Mouse (Mus musculus): Measurements from ENCODE around the gene Kcnf1. TPM values are rescaled to one million over a fixed set of nuclear protein-coding genes. Genes with fewer than 3 reads are reported as not detected.
"Not testable (repeated sequence)": the region's sequence is repeated elsewhere in the genome, so short reads cannot be mapped to it uniquely, and the experiment has no call there.

Kcnf1 gene
- total RNA-seq, 1 experiment from 2014 or later: not detected

- ATAC-seq (replicated peaks in 1 of 2; ENCODE audit: insufficient read depth in 1 of 2, low FRiP score in 2 of 2, low TSS enrichment in 1 of 2, low read depth in 1 of 2, poor library complexity in 2 of 2, severe bottlenecking in 2 of 2): no peak
These were observed 2.4 kb downstream of the Kcnf1 start for GRCm38 (mm10) chr12:17174134-17174893.

- no peak for ATAC-seq (replicated peaks in 1 of 2; ENCODE audit: insufficient read depth in 1 of 2, low FRiP score in 2 of 2, low TSS enrichment in 1 of 2, low read depth in 1 of 2, poor library complexity in 2 of 2, severe bottlenecking in 2 of 2)
These were observed 6.3 kb downstream of the Kcnf1 start for GRCm38 (mm10) chr12:17170406-17170805.

GRCm38 (mm10) chr12:17166116-17166515 is 10.6 kb downstream of the Kcnf1 start:
- ATAC-seq (replicated peaks in 1 of 2; ENCODE audit: insufficient read depth in 1 of 2, low FRiP score in 2 of 2, low TSS enrichment in 1 of 2, low read depth in 1 of 2, poor library complexity in 2 of 2, severe bottlenecking in 2 of 2): no peak

- ATAC-seq (replicated peaks in 1 of 2; ENCODE audit: insufficient read depth in 1 of 2, low FRiP score in 2 of 2, low TSS enrichment in 1 of 2, low read depth in 1 of 2, poor library complexity in 2 of 2, severe bottlenecking in 2 of 2): no peak
These were observed 12.7 kb downstream of the Kcnf1 start for GRCm38 (mm10) chr12:17163996-17164395.

- ATAC-seq (replicated peaks in 1 of 2; ENCODE audit: insufficient read depth in 1 of 2, low FRiP score in 2 of 2, low TSS enrichment in 1 of 2, low read depth in 1 of 2, poor library complexity in 2 of 2, severe bottlenecking in 2 of 2): no peak
These were observed 17.1 kb downstream of the Kcnf1 start for GRCm38 (mm10) chr12:17159549-17159948.

GRCm38 (mm10) chr12:17157558-17157957 is 19.1 kb downstream of the Kcnf1 start:
- ATAC-seq (replicated peaks in 1 of 2; ENCODE audit: insufficient read depth in 1 of 2, low FRiP score in 2 of 2, low TSS enrichment in 1 of 2, low read depth in 1 of 2, poor library complexity in 2 of 2, severe bottlenecking in 2 of 2): no peak

- no peak for ATAC-seq (replicated peaks in 1 of 2; ENCODE audit: insufficient read depth in 1 of 2, low FRiP score in 2 of 2, low TSS enrichment in 1 of 2, low read depth in 1 of 2, poor library complexity in 2 of 2, severe bottlenecking in 2 of 2)
These were observed 20.9 kb downstream of the Kcnf1 start for GRCm38 (mm10) chr12:17155781-17156180.

- ATAC-seq (replicated peaks in 1 of 2; ENCODE audit: insufficient read depth in 1 of 2, low FRiP score in 2 of 2, low TSS enrichment in 1 of 2, low read depth in 1 of 2, poor library complexity in 2 of 2, severe bottlenecking in 2 of 2): no peak
These were observed 23.8 kb downstream of the Kcnf1 start for GRCm38 (mm10) chr12:17152840-17153239.

- ATAC-seq (replicated peaks in 1 of 2; ENCODE audit: insufficient read depth in 1 of 2, low FRiP score in 2 of 2, low TSS enrichment in 1 of 2, low read depth in 1 of 2, poor library complexity in 2 of 2, severe bottlenecking in 2 of 2): no peak
These were observed 27.8 kb downstream of the Kcnf1 start for GRCm38 (mm10) chr12:17148920-17149319.

GRCm38 (mm10) chr12:17141791-17142190 is 34.9 kb downstream of the Kcnf1 start:
- no peak for ATAC-seq (replicated peaks in 1 of 2; ENCODE audit: insufficient read depth in 1 of 2, low FRiP score in 2 of 2, low TSS enrichment in 1 of 2, low read depth in 1 of 2, poor library complexity in 2 of 2, severe bottlenecking in 2 of 2)

GRCm38 (mm10) chr12:17140436-17140835 is 36.3 kb downstream of the Kcnf1 start:
- no peak for ATAC-seq (replicated peaks in 1 of 2; ENCODE audit: insufficient read depth in 1 of 2, low FRiP score in 2 of 2, low TSS enrichment in 1 of 2, low read depth in 1 of 2, poor library complexity in 2 of 2, severe bottlenecking in 2 of 2)

GRCm38 (mm10) chr12:17134546-17135096 is 42.1 kb downstream of the Kcnf1 start:
- no peak for ATAC-seq (replicated peaks in 1 of 2; ENCODE audit: insufficient read depth in 1 of 2, low FRiP score in 2 of 2, low TSS enrichment in 1 of 2, low read depth in 1 of 2, poor library complexity in 2 of 2, severe bottlenecking in 2 of 2)

- no peak for ATAC-seq (replicated peaks in 1 of 2; ENCODE audit: insufficient read depth in 1 of 2, low FRiP score in 2 of 2, low TSS enrichment in 1 of 2, low read depth in 1 of 2, poor library complexity in 2 of 2, severe bottlenecking in 2 of 2)
These were observed 44.4 kb downstream of the Kcnf1 start for GRCm38 (mm10) chr12:17132243-17132642.

- no peak for ATAC-seq (replicated peaks in 1 of 2; ENCODE audit: insufficient read depth in 1 of 2, low FRiP score in 2 of 2, low TSS enrichment in 1 of 2, low read depth in 1 of 2, poor library complexity in 2 of 2, severe bottlenecking in 2 of 2)
These were observed 45.1 kb downstream of the Kcnf1 start for GRCm38 (mm10) chr12:17131563-17131962.

- ATAC-seq (replicated peaks in 1 of 2; ENCODE audit: insufficient read depth in 1 of 2, low FRiP score in 2 of 2, low TSS enrichment in 1 of 2, low read depth in 1 of 2, poor library complexity in 2 of 2, severe bottlenecking in 2 of 2): not testable (repeated sequence)
These were observed 53.8 kb downstream of the Kcnf1 start for GRCm38 (mm10) chr12:17122881-17123280.

Other genes starting within 250 kb of the Kcnf1 start
- gene Pqlc3, start 176.5 kb downstream of the Kcnf1 start, total RNA-seq (2017): 31.6 and 42.1 TPM in 2 replicates
- 0.99 and 1.2 TPM in 2 replicates for gene 2410004P03Rik, start 165.2 kb downstream of the Kcnf1 start, total RNA-seq (2017)
- gene Pdia6, start 89.7 kb upstream of the Kcnf1 start, total RNA-seq (2017): 215 and 321 TPM in 2 replicates
- not detected in 2 replicates for gene Atp6v1c2, start 152.5 kb upstream of the Kcnf1 start, total RNA-seq (2017)
- gene Nol10, start 171.6 kb upstream of the Kcnf1 start, total RNA-seq (2017): 8.7 and 13.2 TPM in 2 replicates

All from hematopoietic stem cell, adult 5-6 weeks (primary cell).